Mouse (Mus musculus): Measurements from ENCODE around the gene Tll2.

- TF ChIP-seq CTCF (IDR thresholded peaks at IDR 0.05; ENCODE audit: control insufficient read depth, insufficient read depth, insufficient read length) = no peak
- TF ChIP-seq CEBPB (IDR thresholded peaks at IDR 0.05; ENCODE audit: low read depth) = no peak
- TF ChIP-seq USF1 (IDR thresholded peaks at IDR 0.05; ENCODE audit: low read depth) = no peak
- no peak for TF ChIP-seq MYOD1 (IDR thresholded peaks at IDR 0.05; ENCODE audit: control insufficient read depth, insufficient read length, low read depth)
- TF ChIP-seq MAX (IDR thresholded peaks at IDR 0.05) = no peak
- no peak for TF ChIP-seq FOSL1 (IDR thresholded peaks at IDR 0.05; ENCODE audit: insufficient read depth, low read length, poor library complexity, severe bottlenecking)
- no peak for TF ChIP-seq MYOG (IDR thresholded peaks at IDR 0.05; ENCODE audit: control insufficient read depth, extremely low read depth, insufficient read length)
Observed at GRCm38 (mm10) chr19:41097038-41097437, 109.6 kb downstream of the Tll2 start.

Measured in C2C12 (cell line).